Mouse (Mus musculus): ENCODE data around the gene Cpm.
A peak's percentile ranks its signal among the peaks of the same experiment; 100 is the strongest.

Cpm gene

DNA sequence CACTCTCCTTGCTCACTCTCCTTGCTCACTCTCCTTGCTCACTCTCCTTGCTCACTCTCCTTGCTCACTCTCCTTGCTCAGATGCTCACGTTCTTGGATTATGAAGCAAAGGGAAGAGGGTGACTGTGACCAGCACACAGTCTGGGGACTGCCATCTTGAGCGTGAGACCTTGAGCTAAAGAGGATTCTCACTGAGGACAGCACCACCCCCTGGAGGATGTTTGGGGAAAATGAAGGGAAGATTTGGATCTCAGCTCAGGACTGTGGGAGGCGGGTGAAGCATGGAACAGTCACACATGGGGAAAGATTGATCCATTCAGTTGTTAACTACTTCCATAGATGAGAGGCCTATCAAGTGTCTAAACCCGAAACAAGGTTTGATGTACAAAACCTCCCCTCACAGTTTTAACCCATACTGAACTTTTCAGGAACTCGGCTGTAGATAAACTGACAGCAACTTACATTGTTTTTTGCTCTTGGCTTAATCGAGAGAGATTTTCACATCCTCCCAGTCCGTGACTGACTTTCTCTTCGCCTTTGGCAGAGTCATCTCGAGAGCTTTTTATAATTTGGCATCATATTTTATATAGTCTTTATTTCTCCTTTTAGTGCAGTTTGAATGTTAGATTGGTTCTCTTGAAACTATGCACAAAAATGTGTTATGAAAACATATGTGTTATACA, 7.9 kb downstream of the Cpm start:
- no peak for DNase-seq

DNA sequence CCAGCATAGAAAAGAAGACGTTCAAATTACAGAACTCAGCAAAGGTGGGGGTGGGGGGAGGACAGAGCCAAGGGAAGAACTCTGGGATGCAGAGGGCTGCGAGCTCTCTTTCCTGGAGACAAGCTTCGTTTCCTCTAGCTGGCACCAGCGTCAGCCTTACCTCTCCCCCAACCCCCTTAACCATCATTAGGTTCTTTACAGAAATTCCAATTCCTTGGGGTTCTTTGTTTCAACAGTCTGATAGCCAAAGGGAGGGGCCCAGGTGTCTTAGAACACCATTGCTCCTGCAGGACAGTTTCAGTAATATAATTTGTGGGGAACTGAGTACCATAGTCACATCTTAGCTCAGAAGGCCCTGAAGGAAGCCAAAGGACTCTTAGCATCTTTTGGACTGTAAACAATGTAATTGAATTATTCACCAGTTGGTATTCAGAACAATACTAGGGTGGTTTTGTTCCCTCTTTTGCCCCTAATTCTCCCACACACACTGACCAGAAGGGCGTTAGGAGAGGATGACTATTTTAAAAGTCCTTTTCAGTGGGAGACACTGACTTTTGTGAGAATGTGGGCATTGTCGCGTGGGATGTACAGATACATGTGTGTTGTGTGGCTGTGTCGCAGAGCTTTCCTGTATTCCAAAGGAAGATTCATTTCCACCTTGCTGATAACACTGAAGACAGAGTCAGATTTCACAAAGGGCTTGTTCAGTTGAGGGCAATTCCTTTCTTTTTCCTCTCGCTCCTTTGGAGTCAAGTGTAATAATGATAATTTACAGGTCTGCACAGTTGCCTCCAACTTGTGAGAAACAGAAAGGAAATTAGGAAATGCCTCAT, 8.7 kb downstream of the Cpm start:
- no peak for DNase-seq

DNA sequence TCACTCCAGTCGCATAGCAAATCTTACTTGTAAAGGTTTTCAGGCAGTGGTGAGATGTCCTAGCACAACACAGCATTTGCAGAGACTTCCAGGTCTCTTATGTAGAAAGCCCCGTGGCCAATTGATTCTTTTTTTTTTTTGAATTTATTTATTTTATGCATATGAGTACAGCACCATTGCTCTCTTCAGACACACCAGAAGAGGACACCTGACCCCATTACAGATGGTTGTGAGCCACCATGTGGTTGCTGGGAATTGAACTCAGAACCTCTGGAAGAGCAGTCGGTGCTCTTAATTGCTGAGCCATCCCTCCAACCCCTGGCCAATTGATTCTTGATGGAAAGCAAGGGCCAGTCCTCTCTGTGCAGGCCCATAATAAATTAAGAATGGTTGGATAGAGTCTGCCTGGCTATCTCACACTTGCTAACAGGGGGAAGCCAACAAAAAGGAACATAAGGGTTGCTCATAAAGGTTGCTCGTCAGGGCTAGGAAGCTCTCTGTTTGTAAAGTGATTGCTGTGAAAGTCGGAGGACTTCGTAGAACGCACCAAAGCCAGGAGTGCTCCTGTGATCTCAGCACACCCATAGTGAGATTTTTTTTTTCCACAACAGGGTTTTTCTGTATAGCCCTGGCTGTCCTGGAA, 9.4 kb downstream of the Cpm start:
- DNase-seq = no peak

DNA sequence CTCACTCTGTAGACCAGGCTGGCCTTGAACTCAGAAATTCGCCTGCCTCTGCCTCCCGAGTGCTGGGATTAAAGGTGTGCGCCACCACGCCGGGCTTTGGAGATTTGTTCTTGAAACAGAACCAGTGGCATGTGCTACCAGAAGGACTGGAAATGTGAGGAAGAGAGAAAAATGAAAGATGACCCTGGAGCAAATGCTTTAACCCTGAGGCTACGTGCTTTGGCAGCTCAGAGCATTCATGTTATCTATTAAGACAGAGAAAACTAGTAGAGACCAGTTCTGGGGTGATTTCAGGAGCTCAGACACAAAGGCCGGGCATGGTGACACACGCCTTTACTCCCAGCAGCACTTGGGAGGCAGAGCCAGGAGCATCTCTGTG, 9.9 kb downstream of the Cpm start:
- DNase-seq = no peak

DNA sequence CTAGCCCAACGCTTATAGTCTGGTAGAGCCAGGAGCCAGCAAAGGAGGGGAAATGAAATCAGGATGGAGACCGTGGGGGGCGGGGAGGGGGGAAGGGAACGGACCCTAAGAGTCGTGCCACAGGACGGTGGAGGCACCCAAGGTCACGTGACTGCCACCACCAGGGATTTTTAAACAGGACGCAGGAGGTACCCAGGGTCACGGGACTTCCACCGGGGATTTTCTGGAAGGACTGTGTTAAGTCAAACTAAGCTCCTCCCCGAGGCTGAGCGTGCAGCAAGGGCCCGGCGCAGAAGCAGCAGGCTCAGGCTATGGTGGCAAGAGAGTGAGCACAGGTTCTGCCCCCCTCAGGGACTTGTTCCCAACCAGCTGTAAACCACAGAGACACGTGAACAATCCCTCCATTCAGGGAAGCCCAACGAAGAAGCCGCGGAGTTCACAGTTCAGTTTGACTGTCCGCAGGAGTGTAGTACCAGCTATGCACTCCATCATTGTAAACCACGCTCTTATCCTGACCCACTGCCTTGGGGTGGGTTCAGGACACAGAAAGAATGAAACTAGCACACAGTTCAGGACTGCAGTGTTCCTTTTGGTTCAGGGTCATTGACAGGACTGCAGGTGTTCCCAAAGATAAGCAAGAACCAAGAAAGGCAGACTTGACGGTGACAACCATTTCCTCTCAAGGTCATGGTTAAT, 10.7 kb downstream of the Cpm start:
- DNase-seq = no peak

DNA sequence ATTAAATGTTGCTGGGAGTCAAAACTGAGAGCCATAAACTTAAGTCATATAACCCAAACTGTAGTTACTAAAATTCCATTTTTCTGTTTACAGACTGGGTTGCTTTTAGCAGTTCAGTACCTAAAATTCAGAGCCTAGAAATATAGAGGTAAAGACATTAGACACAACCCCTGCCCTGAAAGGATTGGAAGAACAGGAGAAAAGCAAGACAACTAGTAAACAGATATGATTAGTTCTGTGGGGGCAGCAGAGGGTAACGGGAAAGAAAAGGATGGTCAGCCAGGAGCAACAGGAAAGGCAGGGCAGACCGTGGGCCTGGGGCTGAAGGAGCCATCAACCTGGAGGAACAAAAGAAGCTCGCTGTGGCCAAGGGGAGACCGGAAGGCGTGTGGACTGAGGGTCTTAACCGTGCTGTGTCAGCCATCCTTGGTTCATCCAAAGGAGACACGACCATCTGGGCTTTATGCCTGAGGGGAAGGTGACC, 11.3 kb downstream of the Cpm start:
- no peak for DNase-seq

DNA sequence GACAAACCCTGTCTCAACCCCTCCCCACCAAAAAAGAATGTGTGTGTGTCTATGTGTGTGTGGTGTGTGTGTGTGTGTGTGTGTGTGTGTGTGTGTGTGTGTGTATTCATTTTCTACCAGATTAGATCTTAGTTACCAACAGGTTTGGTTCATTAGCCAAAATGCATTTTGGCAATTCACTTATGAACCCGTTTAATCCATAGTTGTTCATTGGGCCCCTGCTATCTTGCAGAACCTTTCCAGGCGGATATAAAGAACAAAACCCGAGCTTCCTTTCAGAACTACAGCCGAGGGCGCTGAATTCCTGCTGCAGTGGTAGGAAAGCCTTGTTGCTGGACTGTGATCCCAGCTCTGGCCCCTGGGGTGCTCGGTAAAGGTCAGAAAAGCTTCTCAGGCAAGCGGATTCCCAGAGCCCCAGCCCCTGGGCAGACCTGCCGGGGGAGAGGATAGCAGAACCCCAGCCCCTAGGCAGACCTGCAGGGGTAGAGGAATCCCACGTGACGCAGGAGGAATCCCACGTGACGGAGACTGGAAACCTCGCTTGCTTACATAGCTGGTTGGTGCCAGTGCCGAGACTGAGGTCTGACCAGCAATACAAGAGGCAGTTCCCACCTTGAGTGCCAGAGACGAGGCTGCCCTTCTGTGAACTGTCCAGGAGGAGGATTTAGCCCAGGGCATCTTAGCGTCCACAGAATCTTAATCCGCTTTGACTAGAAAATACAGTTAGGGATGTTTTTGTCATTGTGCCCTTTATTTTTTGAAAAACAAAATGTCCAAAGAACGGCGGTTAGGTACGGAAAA, 12.3 kb downstream of the Cpm start:
- no peak for DNase-seq

DNA sequence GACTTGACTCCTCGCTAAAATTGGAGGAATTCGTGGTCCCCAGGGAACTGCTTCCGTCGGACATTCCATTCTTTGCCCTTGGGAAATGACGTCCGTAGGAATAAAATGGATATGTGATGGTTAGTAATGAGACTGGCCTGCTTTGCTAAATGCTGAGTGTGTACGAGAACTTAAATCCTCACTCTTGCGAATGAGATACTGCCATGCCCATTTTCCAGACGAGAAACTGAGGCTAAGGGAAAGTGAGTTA, 12.8 kb downstream of the Cpm start:
- no peak for DNase-seq

DNA sequence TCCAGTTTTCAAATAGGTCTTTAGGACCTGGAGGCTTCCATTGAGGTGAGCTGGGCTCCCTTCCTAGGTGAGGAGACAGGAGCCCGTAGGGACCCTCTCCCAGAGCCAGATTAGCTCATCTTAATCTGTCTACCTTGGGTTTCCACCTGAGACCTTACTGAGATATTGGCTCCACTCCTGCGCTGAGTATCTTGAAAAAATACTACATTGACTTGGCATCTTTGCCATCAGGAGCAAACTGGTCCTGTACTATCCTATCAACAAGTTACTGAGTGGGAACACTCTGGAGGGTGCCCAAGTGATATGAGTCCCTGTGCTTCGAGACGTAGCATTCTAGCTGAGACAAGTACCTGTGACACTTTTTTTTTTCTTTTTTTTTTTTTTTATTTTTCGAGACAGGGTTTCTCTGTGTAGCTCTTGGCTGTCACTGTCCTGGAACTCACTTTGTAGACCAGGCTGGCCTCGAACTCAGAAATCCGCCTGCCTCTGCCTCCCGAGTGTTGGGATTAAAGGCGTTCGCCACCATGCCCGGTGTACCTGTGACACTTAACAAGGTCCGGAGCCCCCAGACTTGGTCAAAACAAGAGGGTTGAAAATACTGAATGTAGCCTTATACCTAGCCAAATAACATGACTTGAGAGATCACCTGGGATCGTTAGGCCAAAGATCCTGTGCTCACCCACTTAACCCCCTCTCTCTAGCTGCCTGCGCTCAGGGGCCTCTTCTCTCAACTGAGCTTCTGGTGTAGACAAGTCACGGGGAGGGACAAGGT, 13.4 kb downstream of the Cpm start:
- no peak for DNase-seq

DNA sequence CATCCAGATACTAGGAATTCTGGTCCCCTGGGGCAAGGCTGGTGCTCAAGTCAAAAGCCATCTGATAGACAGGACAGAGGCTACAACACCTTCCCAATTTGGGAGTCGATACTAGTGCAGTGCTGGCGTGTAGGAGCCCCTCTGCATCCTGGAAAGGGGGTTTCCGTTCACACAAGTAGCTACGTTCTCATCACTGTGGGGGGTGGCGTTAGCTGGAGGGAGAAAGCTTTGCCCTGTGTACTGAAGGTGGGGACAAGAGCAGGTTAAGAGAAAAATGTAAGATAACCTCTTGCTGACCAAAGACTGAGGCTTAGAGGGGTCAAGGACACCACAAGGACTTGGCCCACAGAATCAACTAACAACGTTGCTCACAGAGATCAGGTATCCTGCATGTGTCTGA, 14.0 kb downstream of the Cpm start:
- no peak for DNase-seq

DNA sequence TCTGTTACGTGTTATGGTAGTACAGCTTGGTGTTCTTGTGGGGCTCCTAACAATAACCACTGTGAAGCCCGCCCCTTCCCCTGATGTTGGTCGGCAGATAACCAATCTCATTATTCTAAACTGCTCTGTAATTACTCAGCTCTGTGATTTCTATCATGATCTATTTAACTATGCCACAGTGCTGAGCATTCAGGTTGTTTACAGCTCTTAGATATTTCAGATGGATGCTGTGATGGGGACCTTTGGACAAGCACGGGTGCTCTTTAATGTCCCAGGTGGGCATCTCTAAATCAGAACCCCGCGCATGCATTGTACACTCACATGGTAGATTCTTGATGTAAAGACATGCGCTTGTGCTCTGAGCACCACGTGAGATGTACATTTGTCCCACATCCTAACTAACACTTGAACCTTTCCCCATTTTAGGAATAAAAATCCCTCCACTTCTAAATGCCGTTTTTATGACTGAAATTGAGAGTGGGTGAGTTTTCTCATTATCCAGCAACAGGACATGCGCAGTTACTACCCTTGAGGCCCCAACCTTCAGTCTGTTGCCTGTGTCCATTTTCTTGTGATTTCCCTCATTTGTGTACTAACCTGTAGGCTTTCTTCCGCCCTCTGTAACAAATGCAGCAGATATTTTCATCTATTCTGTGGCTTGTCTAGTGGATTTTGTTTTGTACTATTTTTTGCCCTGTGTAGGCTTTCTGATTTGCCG, 14.6 kb downstream of the Cpm start:
- DNase-seq = no peak

DNA sequence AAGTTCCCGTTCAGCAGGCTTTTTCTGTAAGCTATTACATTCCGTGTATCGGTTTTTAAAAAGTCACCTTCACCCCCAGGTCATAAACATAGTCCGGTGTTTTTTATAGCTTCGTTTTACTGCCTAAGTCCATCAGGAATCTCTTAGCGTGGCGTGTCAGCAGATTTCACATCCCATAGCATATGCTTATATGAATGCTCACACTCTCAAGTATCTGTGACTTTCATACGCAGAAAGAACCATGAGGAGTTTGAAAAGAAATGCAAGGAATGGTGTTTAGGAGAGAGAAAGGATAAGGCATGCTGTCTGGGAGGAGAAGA, 15.1 kb downstream of the Cpm start:
- DNase-seq = no peak

DNA sequence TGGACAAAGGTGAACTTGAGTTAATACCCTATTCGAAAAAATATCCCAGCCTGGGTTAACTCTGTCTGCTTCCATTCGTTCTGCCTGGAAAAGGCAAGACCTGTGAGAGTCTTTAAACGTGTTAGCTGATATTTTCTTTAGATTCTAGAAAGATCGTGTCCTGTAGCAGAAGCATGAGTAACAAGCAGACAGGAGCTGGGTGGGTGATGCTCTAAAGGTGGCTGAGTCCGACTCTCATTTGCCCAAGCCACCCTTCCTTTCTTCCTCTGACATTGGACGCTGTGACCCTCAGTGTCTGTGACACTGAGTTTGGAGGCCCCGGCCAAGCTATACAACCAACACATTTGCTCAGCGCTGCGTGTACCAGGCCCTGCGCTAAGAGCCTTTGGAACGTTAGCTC, 15.5 kb downstream of the Cpm start:
- no peak for DNase-seq

DNA sequence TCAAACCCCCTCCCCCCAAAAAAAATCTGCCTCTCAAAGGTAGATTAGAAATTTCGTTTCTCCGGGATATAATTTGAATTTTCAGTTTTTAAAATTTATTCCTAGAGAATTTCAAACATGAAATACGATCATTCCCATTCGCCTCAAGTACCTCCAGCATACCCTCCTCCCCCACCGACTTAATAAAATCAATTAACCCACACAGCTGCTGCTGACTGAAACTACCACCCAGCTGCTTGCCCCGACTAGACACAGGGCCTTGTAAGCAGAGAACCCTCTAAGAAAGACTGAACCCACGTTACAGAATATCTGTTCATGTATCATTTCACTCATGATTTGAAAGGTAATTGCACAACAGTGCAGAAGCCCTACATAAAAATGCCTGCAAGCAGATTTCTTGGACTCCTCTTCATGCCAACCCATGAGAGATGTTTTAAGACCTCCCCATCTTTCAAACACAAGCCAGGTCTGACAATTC, 16.2 kb downstream of the Cpm start:
- DNase-seq = no peak

DNA sequence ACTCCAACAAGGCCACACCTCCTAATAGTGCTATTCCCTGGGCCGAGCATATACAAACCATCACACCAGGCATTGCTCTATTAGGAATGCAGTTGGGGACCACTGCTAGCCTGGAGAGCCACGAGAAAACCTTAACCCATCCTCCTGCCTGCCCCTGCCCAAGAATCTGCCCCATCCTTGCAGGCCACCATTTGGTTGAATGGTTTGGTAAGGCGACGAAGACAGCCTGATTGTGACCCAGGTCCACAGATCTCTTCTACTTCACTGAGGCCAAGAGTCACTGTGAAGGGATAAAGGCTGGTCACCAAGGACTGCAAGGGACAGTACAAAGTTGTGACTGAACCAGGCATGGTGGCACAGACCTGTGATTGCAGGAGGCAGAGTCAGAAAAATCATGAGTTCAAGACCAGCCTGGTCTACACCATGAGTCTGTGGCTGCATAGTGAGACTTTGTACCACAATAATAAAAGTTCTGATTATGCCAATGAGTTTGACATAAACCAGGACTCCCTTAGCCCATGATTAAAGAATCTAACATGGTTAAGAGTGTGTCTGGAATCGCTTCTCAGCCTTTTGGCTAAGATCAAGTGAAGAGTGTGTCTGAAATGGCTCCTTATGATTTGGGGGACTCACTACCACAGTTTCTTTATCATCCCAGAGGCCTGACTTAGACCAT, 17.3 kb downstream of the Cpm start:
- DNase-seq = no peak

DNA sequence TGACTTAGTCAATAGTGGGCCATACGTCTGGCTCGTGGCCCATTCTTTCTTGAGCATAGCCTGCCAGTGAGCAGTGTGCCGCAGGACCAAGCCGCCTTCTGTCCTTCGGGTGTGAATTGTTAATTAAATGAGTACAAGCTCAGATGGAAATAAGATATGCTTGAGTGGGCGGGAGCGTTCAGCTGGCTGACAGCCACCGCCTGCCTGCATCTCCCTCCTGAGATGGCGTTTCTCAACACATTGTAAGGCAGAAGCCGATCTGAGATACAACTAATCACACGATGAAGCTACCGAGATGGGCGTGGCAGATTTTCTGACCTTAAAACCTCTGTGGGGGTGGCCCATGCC, 17.8 kb downstream of the Cpm start:
- DNase-seq = peak; percentile 77 to 81

DNA sequence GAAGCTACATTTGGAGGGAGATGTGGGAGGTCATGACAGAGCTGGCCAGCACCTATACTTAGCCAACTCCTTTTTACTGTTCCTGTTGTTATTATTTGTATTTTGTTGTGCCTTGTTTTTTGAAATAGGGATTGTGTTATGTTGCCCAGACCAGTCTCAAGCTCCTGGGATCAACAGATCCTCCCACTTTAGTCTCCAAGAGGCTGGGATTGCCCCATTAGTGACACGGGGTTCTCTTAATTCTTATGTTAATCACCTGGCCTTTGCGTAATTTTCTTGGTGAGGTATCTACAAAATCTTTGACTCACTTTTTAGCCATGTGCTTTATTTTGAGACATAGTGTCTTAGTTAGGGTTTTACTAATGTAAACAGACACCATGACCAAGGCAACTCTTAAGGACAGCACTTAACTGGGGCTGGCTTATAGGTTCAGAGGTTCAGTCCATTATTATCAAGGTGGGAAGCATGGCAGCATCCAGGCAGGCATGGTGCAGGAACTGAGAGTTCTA, 18.7 kb downstream of the Cpm start:
- DNase-seq = no peak

DNA sequence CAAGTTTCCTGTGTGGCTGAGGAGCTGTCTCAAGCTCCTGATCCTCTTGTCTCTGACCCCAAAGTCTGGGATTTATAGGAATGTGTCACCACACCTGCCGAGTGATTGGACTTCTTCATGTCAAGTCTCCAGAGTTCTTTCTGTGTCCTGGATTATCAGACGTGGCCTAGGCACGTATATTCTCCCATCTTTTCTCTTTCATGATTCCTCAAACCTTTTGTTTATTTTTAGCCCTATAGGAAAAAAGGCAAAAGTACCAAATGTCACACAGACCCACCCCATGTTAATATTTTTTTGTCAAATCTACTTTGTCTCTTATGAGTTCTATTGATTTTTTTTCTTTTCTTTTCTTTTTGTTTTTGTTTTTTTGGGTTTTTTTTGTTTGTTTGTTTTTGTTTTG, 19.3 kb downstream of the Cpm start:
- no peak for DNase-seq

DNA sequence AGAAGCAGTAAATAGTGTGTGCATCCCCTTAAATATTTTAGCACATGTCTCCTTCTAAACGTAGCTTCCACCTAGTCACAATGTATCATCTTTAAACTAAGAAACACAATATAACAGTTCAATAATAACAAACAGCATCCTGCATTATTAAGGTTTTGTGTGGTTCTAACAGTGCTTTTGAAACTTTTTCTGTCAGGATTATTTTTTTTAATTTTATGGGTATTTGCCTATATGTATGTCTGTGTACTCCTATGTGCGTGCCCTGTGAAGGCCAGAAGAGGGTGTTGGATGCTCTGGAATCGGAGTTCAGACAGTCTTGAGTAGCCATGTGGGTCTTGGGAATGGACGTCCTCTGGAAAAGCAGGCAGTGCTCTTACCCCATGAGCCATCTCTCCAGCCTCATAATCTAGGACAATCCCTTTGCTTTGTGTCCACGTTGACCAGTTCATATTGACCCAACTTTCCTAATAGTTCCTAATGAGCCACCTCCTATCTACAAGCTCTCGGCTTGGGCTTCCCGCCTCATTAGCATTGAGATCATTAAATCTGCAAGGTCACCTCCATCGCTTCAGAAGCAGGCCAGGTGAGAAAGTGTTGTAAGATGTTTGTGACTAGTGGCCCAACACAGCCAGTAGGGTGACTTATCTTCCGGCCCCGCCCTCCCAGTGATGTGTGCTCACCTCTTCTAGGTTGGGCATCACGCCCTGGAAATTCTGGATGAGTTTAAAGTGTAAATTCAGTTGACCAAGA, 20.2 kb downstream of the Cpm start:
- DNase-seq = peak in 1 of 2 experiments; percentile 39
